Mouse (Mus musculus): Measurements from ENCODE around the gene Rbm20.

Gene Rbm20

DNA sequence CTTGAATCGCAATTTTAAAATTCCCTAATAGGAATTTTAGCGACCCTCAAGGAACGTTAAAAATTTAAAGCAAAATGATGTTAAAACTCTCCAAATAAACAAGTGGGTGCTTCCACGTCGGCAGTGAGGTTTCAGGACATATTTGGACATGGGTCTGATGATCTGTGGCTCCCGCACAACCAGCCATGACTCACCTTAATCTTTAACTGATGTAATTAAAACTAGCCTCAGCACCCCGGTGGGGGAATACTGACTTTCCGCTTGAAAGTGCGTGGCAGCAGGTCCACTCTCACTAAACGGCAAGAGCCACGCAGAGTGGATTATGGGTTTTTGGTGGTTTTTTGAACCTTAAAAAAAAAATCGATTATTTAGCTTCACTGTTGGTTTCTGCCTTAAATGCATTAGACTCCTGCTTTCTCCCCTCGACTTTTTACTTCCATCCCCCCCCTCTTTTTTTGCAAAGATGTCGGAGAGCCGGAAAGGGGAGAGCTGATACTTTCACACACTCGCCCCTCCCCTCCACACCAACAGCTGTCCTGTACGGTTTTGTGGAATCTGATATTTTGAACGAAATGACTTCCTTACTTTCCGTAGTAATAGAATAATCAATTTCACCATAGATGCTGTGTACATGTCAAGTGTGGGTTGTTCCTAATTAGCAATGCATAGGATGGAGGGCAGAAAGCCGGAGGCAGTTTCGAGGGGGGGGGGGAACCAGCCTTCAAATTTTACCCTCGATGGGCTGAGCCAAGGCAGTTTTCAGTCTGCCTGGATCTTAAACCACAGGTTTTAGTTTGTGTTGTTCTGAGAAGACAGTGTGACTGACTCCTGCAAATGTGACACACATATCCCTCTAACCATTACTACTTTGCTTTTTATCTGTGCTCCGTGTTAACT lies 117.1 kb downstream of the Rbm20 start:
- DNase-seq, result no peak

DNA sequence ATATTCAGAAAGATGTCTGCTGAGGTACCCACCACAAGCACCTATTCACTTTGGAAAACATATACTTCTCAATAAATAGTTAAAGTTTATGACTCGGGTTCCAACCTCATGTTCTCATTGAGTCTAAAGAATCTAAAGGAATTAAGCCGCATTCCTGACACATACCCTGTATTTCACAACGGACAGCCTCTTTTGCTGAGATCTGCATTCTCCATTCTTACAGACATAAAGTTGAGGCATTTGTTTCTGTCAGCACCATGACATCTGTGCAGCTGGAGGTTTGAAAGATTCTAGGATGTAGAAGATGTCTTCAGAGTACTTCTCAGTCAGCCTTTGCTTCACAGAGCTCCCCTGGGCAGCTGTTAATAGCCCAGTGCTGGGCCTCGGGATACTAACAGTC lies 117.9 kb downstream of the Rbm20 start:
- DNase-seq, result no peak

DNA sequence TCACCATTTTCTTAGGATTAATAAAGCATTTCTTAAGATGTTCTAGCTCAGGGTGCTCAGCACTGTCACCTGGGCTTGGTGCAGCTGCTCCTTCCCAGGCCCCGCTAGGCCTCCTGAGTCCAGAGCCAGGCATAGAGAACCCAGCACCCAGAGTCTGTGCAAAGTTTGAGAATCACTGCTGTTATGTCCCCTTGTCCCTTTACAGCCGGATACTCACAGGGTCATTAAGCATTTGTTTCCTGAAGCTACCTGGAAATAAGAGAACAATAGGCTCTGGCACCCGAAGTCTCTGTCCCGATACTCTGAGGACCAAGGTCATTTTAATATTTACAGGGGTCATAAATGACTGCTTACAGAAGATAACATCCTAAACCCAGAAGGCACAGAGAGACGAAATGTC lies 118.9 kb downstream of the Rbm20 start:
- no peak for DNase-seq

DNA sequence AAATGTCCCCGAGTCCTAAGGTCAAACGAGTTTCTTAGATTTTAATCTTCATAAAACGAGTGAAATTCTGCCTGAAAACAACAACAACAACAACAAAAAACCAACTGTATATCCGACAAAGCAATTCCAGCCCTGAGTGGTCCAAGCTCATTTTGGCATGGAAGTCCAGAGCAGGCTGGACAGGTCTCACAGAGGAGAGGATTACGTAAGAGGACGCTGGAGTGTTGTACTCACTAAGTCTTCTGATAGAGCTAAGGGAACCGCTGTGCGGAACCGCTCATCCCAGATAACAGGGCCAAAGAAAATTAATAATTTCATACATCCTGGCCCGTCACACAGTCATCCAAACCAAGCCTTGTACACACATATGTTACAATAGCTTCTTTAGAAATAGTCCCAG lies 120.7 kb downstream of the Rbm20 start:
- DNase-seq, result no peak

DNA sequence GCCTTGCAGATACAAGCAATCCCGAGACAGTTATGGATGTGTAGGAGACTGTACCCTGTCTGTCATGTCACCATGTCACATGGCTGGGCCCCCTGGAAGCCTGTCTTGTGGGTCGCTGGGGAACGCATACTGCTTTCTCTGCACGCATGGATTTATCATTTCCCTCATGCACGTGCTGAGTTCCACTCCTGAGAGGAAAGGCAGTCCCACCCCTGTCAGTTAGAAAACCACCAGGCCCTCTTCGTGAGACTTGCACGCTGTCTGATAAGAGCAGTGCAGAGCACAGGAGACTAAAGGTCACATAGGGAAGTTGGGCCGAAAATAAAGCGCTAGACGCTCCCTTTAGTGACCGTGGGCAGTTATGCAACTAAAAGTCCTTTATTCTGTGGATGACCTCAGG lies 122.8 kb downstream of the Rbm20 start:
- no peak for DNase-seq

DNA sequence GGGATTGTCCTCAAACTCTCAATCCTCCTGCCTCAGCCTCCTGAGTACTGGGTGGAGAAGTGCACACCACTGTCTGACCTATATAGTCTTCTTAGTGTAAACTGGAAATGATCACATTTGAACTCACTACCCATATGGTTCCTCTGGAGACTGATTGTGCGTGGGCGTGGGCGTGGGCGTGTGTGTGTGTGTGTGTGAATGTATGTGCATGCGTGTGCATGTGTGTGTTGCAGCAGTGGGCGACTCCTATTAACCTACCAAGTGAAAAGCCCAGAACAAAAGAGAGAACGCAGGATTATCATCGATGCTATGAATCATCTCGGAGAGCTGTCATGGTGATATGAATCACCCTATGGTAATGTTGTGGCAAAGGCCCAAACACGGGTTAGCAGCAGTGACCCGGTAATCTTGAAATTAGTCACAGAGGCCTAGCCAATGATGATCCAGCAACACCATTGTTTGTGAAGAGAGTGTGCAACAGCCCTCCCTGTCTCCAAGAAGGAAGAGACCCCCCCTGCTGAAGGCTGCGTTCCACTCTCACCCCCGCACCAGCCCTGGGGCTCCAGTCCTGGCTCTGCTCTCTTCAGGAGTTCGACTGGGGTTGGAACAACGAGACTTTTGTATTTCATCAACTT lies 123.4 kb downstream of the Rbm20 start:
- DNase-seq, result no peak

DNA sequence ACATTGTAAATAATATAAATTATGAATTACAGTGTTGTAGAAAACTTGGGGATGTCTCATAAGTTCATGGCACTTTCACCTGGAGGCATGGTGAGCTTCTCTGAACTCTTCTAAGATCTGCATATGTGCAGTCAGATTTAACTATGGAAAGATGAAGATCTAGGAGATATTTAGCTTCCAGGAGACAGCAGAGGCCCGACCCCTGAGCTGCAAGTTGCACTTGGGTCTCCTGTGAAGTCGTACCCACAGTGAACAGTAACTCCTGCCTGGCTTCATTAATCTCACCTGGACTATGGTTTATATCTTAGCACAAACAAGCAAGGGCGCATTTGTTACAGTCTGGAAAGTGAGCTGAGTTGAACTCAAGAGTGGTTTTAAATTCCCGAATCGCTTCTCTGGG lies 124.3 kb downstream of the Rbm20 start:
- DNase-seq, result no peak

DNA sequence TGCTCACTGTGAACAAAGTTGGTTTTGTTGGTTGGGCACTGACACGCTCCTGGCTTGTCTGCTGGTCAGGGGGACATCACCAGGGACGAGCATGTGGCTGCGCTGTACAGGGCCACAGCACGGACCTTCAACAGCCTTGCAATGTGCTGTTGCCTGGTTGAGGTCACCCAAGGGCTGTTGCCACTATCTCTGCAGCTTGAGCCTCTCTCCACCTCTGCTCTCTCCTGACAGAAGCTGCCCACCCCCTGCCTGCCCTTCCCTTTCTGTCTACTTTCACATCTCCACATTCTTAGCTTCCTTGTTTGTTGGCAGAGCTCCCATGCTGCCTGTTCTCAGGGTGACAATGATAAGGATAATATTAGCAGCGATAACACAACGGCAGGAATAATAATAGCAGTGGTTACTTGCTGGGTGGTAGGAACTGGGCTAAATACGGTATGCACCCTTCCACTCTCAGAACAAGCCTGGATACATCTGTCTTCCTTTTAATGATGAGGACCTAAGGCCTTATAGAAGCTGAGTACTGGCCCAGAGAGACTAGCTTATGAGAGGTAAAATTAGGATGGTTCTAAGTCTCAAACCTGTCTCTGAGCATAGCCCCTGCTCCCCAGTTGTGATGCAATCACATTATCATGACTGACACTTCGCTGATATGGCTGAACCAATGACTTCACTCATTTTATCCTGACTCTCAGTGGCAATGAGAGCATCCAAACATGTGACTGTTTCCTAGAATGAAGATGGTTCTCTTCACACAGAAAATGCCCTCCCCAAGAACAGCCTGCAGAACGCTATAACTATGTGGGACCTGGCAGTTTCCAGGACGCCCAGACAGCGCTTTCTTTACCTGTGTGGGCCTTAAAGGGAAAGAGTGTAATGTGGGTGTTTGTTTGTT lies 124.9 kb downstream of the Rbm20 start:
- no peak for DNase-seq

DNA sequence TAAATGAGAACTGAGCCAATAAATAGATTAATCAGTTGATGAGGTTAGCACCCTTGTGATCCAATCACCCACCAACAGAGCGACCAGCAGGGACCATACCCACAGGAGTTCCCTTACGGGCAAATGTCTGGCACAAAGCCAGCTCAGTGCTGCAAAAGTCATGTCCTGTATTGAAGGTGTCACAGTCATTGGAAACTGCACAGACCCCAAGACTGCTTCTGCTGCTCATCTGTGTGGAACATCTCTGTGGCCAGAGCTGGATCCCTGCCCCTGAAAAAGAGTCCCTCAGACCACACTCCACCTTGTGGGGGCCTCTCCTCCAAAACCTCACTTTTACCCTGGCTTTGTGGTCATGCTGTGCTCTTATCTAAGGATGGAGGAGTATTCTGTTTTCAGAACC lies 126.8 kb downstream of the Rbm20 start:
- no peak for DNase-seq

DNA sequence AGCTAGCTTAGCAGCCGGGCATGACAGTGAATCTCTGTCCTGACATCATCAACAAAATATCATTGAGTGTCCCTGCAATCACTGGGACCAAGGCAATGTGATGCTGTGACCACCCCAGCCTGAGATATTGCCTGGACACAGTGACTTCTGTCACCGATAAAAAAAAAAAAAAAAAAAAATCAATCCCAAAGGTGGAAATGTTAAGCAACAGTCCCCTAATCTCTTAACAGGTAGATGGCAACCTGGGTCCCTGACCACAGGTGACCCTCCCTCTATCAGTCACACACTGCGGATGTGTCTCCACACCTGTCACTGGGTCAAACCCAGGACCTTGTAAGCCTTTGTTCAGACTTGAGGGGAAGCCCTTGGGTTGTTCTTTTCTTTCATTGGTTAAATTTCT lies 128.0 kb downstream of the Rbm20 start:
- no peak for DNase-seq

DNA sequence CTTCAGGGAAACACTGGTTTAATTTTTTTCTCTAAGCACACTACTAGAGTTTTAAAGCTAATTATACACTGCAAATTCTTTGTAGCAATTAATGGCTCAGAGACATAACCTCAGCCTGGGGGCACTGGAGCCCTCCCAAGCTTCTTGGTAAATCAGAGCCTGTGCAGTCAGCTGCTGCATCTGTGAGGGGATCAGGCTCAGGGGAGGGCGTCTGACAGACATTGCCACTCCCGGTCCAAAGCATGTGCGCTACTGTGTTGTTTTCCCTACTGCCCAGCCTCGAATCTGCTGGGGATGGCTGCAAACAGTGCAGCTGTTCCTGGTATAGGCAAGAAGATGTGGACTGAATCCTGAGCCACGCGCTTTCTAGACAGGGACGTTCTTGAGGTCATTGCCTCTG lies 129.0 kb downstream of the Rbm20 start:
- DNase-seq, result peak; percentile 40 to 57

DNA sequence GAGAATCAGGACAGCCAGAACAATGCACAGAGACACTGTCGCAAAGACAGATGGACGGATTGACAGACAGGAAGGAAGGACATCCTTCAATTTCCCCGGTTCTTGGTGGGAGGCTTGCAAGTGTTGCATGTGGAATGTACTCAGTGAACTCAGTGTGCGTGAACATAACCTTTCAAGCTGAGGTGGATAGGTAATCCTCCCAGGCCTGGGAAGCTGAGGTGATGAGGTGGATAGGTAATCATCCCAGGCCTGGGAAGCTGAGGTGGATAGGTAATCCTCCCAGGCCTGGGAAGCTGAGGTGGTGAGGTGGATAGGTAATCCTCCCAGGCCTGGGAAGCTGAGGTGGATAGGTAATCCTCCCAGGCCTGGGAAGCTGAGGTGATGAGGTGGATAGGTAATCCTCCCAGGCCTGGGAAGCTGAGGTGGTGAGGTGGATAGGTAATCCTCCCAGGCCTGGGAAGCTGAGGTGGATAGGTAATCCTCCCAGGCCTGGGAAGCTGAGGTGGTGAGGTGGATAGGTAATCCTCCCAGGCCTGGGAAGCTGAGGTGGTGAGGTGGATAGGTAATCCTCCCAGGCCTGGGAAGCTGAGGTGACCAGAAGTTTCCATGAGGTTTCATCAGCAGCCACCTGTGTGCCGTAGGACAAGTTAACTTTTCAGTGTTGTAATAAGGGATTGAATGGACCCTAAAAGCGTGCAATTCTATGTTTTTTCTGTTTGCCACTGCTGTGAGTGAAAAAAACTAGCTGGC lies 129.6 kb downstream of the Rbm20 start:
- peak in 1 of 2 experiments; percentile 53 for DNase-seq

DNA sequence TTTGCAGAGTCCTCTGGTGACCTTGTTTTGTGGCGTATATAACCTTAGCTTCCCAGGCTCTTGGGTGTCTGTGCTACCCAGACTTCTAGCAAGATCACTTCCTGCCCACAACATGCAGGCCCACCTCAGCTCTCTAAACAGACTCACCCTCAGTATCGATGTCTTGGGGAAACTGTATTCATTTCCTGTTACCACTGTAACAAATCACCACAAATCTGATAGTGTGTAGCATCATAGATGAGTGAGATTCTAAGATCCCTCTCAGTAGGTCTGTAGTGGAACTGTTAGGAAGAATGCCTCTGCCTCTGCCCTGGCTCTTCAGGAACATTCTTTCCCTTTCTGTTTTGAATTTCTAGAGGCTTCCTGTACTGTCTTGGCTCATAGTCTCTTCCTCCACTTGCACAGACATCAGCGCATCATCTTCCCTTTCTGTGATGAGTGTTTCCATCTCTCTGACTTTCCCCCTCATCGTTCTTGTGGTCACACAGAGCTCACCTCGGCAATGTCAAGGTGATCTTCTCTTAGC lies 130.2 kb downstream of the Rbm20 start:
- no peak for DNase-seq

DNA sequence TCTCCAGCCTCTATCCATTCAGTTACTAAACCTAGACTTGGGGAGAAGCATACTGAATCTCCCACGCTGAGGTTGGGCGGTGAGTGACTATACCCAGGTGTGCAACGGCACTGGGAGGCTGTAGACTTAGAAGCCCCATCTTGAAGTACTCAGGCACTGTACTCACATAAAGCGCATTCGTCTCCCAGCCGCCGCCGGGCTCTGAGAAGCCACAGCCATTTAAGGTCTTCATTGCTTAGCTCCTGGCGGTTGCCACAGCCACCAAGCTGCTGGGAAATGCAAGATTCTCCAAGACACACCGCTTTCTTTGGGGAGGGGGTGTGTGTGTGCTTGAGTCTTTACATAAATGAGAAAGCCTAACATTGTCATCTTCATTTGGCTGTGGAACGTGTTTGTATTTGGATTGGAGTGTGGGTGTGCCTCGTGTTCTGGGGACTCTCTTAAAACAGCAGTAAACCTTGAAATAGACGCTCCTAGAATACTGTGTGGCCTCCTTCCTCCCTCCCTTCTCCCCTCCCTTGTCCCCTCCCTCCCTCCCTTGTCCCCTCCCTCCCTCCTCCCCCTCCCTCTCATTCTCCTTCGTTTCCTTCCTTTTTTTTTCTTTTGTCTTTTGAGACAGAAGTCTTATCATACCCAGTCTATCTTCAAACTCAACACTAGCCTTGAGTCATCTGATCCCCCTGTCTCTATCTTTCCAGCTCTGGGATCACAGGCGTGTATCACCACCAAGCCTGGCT lies 131.1 kb downstream of the Rbm20 start:
- no peak for DNase-seq

DNA sequence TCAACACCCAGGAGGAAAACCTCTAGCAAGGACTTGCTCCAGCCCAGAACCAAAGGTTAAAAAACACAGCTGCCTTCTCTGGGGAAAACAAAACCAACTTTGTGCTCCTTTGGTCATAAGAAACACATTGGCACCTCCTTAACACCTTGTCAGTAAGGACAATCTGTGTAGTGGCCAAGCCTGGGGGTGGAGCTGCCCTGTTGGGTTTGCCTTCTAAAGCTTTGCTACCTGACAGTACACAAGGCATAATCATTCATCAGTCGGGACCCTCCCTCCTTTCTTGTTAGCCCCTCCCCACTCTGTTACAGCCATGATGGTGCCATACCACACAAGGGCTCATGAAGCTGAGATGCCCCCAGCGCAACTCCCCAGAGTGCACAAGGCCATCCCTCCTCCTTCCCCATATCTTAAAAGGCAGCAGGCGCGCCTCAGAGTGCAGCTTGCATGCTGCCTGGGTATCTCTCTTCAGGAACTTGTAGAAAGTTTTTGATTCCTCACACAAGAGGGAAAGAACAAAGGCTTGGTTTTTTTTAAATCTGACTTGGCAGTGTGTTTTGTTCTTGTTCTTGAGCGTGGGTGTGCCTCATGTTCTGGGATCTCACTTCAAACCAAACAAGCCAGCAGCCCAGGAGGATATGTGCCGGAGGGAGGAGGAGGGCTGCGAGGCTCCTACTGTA lies 132.2 kb downstream of the Rbm20 start:
- no peak for DNase-seq

DNA sequence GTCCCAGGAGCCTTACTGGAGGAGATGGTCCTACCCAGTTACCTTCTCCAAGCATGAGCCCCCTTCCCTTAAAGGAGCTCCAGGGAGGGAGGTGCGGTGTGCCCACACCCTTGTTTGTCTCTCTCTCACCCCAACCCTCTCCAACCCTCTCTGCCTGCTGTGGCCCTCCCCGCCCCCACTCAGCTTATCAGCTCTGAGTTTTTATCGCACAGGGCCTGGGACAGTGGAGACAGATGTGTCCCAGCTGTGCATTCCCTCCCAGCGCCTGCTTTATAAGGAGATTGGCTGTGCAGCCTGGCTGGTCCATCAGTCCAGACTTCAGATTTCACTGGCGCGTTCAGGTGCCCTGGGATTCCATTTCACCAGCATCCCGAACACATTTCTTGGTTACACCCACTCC lies 132.9 kb downstream of the Rbm20 start:
- peak; percentile 53 to 69 for DNase-seq

DNA sequence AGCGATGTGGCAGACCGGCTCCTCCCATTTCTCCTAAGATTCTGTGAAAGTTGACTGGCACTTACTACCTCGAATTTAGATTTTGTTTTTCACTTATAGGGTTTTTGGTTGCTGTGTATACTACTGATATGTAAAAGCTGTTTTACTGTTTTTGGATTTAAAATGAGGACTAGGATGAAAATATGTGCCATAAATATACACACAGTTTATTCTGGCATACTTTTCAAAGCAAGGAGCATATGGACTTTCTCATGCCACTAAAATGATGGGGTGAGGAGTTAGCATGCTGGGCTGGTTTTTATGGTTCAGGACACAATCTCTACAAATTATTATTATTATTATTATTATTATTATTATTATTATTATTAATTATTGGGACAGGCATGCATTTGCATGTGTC lies 133.5 kb downstream of the Rbm20 start:
- no peak for DNase-seq

DNA sequence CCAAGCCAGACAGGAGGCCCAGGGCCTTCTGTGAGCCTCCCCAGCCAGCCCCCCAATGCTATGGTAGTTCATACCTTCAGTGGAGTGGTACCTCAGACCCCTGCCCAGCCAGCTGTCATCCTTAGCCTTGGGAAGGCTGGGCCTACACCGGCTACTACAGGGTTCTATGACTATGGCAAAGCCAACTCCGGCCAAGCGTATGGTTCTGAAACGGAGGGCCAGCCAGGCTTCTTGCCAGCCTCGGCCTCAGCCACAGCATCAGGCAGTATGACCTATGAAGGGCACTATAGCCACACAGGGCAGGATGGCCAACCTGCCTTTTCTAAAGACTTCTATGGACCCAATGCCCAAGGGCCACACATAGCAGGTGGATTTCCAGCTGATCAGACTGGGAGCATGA lies 136.5 kb downstream of the Rbm20 start:
- DNase-seq, result no peak

DNA sequence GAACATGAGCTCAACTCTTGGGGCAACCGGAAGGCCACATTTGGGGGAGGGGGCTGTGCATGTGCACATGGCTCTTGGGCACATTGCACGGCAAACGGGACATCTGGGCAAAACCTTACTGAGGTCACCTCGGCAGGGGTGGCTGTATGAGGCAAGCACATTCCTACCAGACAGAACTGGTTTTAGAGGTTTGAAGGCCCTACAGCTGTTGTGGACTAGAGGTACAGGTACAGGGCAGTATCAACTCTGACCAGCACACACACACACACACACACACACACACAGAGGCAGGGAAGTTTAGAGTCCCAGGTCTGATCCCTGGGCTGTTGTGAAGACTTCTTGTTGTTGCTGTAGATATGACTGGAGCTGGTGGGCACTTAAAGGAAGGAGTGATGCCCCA lies 138.6 kb downstream of the Rbm20 start:
- peak in 1 of 2 experiments; percentile 53 for DNase-seq

DNA sequence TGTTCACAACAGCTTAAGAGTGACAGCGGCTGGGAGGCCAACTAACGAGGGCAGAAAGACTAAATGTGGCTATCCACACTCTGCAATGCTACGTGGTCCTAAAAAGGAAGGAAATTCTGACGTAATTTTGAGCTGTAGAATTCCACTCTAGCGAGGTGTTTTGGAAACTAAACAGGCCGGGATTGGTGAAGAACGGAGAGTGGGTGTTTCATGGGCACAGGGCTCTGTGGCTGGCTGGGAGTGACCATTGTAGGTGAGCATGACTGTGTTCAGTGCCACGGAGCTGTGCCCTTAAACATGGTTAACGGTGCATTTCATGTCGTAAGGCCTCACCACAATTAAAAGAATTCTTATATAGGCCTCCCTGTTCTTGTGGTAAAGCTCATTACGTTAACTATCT lies 139.1 kb downstream of the Rbm20 start:
- no peak for DNase-seq

DNA sequence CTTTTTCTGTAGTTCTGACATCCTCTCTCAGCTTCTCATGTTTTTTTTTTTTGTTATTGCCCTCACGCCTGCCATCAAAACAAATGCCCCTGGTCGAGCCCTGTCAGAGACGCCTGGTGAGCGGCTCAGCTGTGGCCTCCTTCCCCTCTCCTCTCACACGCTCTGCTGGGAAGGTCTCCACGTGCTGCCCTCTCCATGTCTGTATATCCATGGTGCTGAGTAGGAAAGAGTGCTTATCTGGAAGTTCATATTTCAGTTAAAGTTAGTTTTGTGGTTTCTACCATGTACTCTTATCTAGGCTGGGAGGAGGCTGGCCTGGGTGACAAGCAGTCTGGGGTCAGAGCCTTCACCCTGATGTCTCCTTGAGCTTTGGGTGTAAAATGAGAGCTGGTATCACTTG lies 142.2 kb downstream of the Rbm20 start:
- DNase-seq, result no peak
